Mouse (Mus musculus): Measurements from ENCODE around the gene Ptpn22.

GRCm38 (mm10) chr3:103920094-103920493 is 60.5 kb downstream of the Ptpn22 start:
- no peak for TF ChIP-seq TCF12 (IDR thresholded peaks at IDR 0.05; ENCODE audit: low read depth, low read length)
- TF ChIP-seq EP300 (IDR thresholded peaks at IDR 0.05; ENCODE audit: low read length), result no peak
- no peak for TF ChIP-seq ZC3H11A (IDR thresholded peaks at IDR 0.05; ENCODE audit: low read depth, low read length)
- TF ChIP-seq CTCF (conservative IDR thresholded peaks at IDR 0.05 in 1 of 2, IDR thresholded peaks at IDR 0.05 in 1 of 2; ENCODE audit: low read depth in 2 of 2, low read length in 2 of 2), result no peak
- no peak for TF ChIP-seq MAX (IDR thresholded peaks at IDR 0.05; ENCODE audit: low read length)
- no peak for TF ChIP-seq UBTF (IDR thresholded peaks at IDR 0.05; ENCODE audit: low read depth, low read length)
- no peak for TF ChIP-seq CHD2 (IDR thresholded peaks at IDR 0.05; ENCODE audit: low read length)

All from CH12.LX (cell line).